Mouse (Mus musculus): Measurements from ENCODE around the gene Olfr1358. TPM values are rescaled to one million over a fixed set of nuclear protein-coding genes. Genes with fewer than 3 reads are reported as not detected.
A peak's percentile ranks its signal among the peaks of the same experiment; 100 is the strongest.
"Not testable (repeated sequence)": the region's sequence is repeated elsewhere in the genome, so short reads cannot be mapped to it uniquely, and the experiment has no call there.

The Olfr1358 gene
- not detected for total RNA-seq (2021)
- long read RNA-seq, experiment 1, result 0 reads
- long read RNA-seq, experiment 2, result 0 reads

GRCm38 (mm10) chr10:78517128-78517527, at the start of gene Olfr1358:
Olfr1358 (plus strand) TSS chr10:78517428.
- DNase-seq (ENCODE audit: low spot score in 2 of 2), result no peak

- no peak for DNase-seq (ENCODE audit: low spot score in 2 of 2)
These were observed 49.4 kb upstream of the Olfr1358 start for GRCm38 (mm10) chr10:78467761-78468310.

- DNase-seq (ENCODE audit: low spot score in 2 of 2), result no peak
These were observed 46.5 kb upstream of the Olfr1358 start for GRCm38 (mm10) chr10:78470582-78471313.

DNA sequence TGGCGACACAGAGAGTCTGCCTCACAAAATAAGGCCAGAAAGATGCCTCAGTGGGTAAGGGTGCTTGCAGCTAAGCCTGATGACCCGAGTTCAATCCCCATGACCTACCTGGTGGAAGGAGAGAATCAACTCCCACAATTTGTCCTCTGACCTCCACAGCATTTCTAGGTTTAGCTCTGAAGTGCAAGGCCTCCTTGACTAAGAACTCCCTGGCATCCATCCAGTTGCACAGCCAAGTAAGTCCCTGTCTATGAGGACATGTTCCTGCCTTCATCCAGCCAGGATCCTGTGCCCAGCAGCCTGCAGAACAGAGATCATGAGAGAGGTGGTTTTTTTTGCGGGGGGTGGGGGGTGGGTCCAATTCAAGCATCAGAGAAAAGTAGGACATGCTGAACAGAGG, 45.2 kb upstream of the Olfr1358 start:
- DNase-seq (ENCODE audit: low spot score in 2 of 2), result no peak

DNA sequence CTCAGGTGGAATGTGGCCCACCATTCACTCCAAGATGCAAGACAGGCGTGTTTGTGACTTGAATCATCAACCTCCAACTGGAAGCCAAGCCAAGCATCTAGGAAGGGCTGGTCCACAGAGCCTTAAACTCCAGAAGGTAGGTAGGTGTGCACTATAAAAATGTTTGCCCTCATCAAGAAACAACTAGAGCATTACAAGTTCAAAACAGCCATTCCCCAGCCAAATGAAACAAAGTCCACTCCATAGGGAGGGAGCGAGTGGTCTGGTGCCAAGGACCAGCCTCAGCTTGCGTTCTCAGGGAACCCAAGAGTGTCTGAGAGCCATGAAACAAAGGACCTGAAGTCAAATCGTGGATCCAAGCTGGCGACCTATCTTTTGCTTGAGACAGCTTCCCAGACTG, 43.8 kb upstream of the Olfr1358 start:
- DNase-seq (ENCODE audit: low spot score in 2 of 2), result no peak

GRCm38 (mm10) chr10:78474759-78475158, 42.5 kb upstream of the Olfr1358 start:
- DNase-seq (ENCODE audit: low spot score in 2 of 2), result no peak

- DNase-seq (ENCODE audit: low spot score in 2 of 2), result no peak
These were observed 40.4 kb upstream of the Olfr1358 start for GRCm38 (mm10) chr10:78476821-78477220.

GRCm38 (mm10) chr10:78480954-78481927, 36.0 kb upstream of the Olfr1358 start:
- no peak for DNase-seq (ENCODE audit: low spot score in 2 of 2)

DNA sequence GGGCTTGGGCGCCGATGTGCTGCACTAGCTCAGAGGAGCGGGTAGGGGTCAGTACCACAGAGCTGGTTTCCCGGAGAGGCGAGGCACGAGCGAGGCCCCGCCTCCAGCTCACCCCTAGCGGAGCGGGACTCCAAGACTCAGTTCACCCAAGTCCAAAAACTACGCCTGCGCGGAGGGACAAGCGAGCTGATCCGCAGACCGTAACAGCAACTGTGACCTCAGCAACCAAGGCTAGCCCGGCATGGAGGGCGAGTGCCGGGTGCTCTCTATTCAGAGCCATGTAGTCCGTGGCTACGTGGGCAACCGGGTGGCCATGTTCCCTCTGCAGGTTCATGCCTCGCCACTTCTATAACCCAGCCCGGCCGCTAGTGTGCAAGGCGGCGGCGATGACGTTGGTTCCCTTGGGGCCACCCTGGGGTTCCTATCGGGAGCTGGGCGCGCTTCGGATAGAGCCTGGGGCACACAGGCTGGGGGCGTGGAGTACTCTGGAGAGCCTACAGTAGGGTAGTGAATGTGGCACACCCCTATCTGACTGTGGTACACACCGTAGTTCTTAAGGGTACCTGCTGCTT, 35.2 kb upstream of the Olfr1358 start:
- DNase-seq (ENCODE audit: low spot score in 2 of 2), result no peak

DNA sequence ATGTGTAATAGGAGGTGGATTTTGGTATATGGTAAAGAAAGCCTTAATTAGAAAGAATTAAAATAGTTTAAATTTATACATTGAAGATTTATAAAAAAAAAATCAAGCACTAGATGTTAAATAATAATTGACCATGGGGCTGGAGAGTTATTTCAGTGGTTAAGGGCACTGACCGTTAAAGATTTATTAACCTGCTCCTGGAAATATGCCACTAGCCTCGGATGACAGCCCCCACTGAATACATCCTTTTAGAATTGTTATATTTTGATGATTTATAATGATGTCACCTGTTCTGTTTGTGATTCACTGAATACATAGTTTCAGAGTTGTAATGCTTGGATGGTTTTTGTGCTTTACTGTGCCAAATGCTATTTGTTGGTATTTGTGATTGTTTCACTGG, 31.9 kb upstream of the Olfr1358 start:
- not testable (repeated sequence) for DNase-seq (ENCODE audit: low spot score in 2 of 2)

DNA sequence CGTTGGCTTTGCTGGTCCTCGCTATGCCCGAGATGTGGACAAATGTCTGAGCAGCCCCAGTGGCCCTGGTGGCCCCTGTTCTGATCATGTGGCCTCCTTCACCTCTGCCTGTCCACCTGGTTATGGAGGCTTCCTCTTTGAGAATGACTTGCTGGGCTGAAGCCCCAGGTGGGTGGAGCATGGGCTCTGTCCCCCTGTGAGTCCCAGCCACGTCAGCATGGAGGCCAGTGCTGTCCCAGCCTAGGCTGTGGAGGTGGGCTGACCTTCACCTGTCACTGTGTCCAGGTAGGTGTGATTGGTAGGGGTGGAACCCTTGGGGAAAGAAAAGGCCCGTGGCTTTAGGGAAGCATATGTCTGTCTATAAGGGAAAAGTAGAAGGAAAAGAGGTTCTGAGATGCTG, 30.4 kb upstream of the Olfr1358 start:
- no peak for DNase-seq (ENCODE audit: low spot score in 2 of 2)

- peak; percentile 63 to 67 for DNase-seq (ENCODE audit: low spot score in 2 of 2)
These were observed 29.7 kb upstream of the Olfr1358 start for GRCm38 (mm10) chr10:78487431-78488086.

- DNase-seq (ENCODE audit: low spot score in 2 of 2), result no peak
These were observed 14.1 kb upstream of the Olfr1358 start for GRCm38 (mm10) chr10:78502986-78503733.

- no peak for DNase-seq (ENCODE audit: low spot score in 2 of 2)
These were observed 2.6 kb downstream of the Olfr1358 start for GRCm38 (mm10) chr10:78519792-78520191.

- DNase-seq (ENCODE audit: low spot score in 2 of 2), result no peak
These were observed 3.2 kb downstream of the Olfr1358 start for GRCm38 (mm10) chr10:78520260-78521005.

DNA sequence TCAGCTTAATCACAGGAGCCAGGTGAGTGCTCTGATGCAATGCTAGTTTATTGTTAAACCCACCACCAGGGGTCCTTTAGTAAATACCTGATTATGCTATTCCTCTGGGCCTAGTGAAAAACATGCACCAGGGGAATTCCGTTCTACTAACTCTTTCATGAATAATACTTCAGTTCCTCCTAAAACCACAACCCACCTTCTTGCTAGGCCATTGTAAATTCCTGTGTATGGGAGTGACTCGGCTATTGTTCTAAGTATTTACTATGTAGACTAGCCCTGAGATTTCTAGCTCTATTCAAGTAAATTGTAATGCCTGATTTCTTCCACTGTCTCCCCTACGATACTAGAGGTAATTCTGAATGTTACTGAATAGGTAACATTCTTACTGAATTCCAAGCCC, 7.8 kb downstream of the Olfr1358 start:
- DNase-seq (ENCODE audit: low spot score in 2 of 2), result not testable (repeated sequence)

DNA sequence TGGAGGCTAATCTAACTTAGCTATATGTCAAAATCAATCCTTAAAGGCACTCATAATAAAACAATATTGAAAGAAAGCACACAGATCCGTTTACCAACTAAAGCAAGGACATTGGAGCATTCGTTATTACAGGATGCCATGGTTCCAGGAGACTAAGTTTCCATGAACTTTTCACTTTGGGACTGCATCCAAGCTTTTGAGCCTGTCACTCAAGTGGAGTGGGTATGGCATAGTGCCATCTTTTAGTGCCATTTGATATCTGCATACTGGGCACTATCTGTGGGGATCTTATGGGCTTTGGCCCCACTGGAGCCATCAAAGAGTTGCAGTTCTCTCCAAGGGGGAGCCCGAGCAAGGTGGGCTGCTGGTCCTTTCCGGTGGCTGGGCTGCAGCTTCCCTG, 8.3 kb downstream of the Olfr1358 start:
- no peak for DNase-seq (ENCODE audit: low spot score in 2 of 2)

GRCm38 (mm10) chr10:78540943-78541342, 23.7 kb downstream of the Olfr1358 start:
- no peak for DNase-seq (ENCODE audit: low spot score in 2 of 2)

GRCm38 (mm10) chr10:78565070-78565469, 47.8 kb downstream of the Olfr1358 start:
- no peak for DNase-seq (ENCODE audit: low spot score in 2 of 2)
